Mouse (Mus musculus) kidney, postnatal 0 days (tissue): ENCODE results near the gene Esyt1. TPM values are rescaled to one million over a fixed set of nuclear protein-coding genes. Genes with fewer than 3 reads are reported as not detected.
A peak's percentile ranks its signal among the peaks of the same experiment; 100 is the strongest.

ENCODE experiments used
- ATAC-seq: fragments of 200-750 bp; cut with Nextera tagmentation; replicated peaks from 2 replicates; pipeline ENCODE4 v1.8.0; 2017; ENCODE audit warnings: low read depth, moderate number of reproducible peaks, moderate TSS enrichment, moderate library complexity; ENCODE audit not compliant: low FRiP score
- DNase-seq: peaks from one replicate; pipeline ENCODE4 v3.0.0-alpha.2; 2016; ENCODE audit warnings: low spot score
- H3K27ac ChIP-seq: fragments of 300-500 bp; sonication (generic); 2 replicates; pipeline ENCODE4 v1.5.1; 2014; ENCODE audit warnings: mild to moderate bottlenecking
- H3K27me3 ChIP-seq: fragments of 300-500 bp; sonication (generic); 2 replicates; pipeline ENCODE4 v1.6.1; 2014; ENCODE audit warnings: low read length, mixed read lengths; ENCODE audit not compliant: insufficient read depth
- H3K36me3 ChIP-seq: fragments of 300-500 bp; sonication (generic); 2 replicates; pipeline ENCODE4 v1.6.1; 2014; ENCODE audit warnings: low read length, mixed read lengths; ENCODE audit not compliant: insufficient read depth
- H3K4me1 ChIP-seq: fragments of 300-500 bp; sonication (generic); replicated peaks from 2 replicates; pipeline ENCODE4 v1.6.1; 2014; ENCODE audit warnings: antibody characterized with exemption, low read length, mixed read lengths; ENCODE audit not compliant: insufficient read depth
- H3K4me2 ChIP-seq: fragments of 300-500 bp; sonication (generic); 2 replicates; pipeline ENCODE4 v1.6.1; 2014; ENCODE audit warnings: mild to moderate bottlenecking, low read length, moderate library complexity, mixed read lengths
- H3K4me3 ChIP-seq: fragments of 300-500 bp; sonication (generic); replicated peaks from 2 replicates; pipeline ENCODE4 v1.5.1; 2014; ENCODE audit warnings: low read depth, low read length
- H3K9ac ChIP-seq: fragments of 300-500 bp; sonication (generic); 2 replicates; pipeline ENCODE4 v1.6.1; 2014; ENCODE audit warnings: low read depth, low read length
- H3K9me3 ChIP-seq: fragments of 300-500 bp; sonication (generic); replicated peaks from 2 replicates; pipeline ENCODE4 v1.6.1; 2016; ENCODE audit warnings: low read length, inconsistent platforms, mixed read lengths
- CTCF ChIP-seq: IDR thresholded peaks from 2 replicates; pipeline ENCODE4 v1.5.1; 2016; ENCODE audit warnings: antibody characterized with exemption, low read depth, mild to moderate bottlenecking, moderate library complexity
- WGBS: fragments of 180-500 bp; shearing (Covaris S2); extraction: QIAGEN DNeasy Blood & Tissue Kit; methylation state at CpG from one replicate; pipeline ENCODE4 v1.1.7; 2014; 5-methylcytosine and 5-hydroxymethylcytosine counted together
- polyA plus RNA-seq: library from polyadenylated mRNA; unstranded; fragments of >200 nt; fragmentation: Nextera tagmentation; extraction: Ambion mirVana; gene quantifications from 2 replicates; pipeline ENCODE4 v1.2.1, GENCODE M21; 2015

Gene Esyt1
- polyA plus RNA-seq, 1 experiment from 2014 or later, result 15.9 TPM

DNA sequence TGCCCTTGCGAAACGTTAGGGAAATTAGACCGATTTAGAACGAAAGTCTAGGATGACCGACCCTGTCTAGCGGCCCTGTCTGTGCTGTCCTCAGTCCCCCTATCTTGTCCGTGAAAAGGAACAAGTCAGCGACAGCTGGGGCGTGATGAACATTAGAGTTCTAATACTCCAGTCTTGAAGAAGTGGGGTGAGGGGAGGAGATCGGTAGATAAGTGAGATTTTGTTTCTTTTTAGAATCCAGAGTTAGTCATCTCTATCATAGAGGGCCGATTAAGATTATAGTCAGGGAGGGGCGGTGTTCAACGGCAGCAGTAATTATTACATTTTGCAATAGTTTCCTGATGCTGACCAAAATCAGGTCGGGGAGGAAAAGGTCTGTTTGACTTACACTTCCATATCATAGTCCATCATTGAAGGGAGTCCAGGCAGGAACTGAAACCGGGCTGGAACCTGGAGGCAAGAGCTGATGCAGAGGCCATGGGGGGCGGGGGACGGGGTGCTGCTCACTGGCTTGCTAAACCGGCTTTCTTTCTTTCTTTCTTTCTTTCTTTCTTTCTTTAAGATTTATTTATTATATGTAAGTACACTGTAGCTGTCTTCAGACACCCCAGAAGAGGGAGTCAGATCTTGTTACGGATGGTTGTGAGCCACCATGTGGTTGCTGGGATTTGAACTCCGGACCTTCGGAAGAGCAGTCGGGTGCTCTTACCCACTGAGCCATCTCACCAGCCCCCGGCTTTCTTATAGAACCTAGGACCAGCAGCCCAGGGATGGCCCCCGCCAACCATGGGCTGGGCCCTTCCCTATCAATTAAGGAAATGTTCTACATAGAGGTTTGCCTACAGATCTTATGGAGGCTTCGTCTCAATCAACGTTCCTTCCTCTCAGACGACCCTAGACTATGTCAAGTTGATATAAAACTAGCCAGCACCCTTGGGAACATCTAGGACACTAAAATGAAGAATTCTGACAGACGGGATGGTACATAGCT lies 990 bp upstream of the Esyt1 start:
- TF ChIP-seq CTCF, result no peak
- 0 out of 2 replicates have a peak, but pooled peaks cover 8% of the 10 kb centered on the region for H3K4me1 ChIP-seq
- H3K9me3 ChIP-seq, result no peaks in the 10 kb centered on the region
- peak overlapping the region; percentile 63 for H3K4me3 ChIP-seq
- H3K36me3 ChIP-seq, result peaks cover 3% of the 10 kb centered on the region; the same call in 1 of the 2 replicates
- 26% methylated on average over 28 of the region's 28 CpGs for WGBS
- no peak for ATAC-seq
- 0 out of 2 replicates have a peak overlapping the region, but pooled peaks have one; percentile 0 for H3K27ac ChIP-seq
- peak overlapping the region; percentile 57 for H3K9ac ChIP-seq
- DNase-seq, result no peak
- no peaks in the 10 kb centered on the region for H3K27me3 ChIP-seq
- peak overlapping the region; percentile 78 for H3K4me2 ChIP-seq

DNA sequence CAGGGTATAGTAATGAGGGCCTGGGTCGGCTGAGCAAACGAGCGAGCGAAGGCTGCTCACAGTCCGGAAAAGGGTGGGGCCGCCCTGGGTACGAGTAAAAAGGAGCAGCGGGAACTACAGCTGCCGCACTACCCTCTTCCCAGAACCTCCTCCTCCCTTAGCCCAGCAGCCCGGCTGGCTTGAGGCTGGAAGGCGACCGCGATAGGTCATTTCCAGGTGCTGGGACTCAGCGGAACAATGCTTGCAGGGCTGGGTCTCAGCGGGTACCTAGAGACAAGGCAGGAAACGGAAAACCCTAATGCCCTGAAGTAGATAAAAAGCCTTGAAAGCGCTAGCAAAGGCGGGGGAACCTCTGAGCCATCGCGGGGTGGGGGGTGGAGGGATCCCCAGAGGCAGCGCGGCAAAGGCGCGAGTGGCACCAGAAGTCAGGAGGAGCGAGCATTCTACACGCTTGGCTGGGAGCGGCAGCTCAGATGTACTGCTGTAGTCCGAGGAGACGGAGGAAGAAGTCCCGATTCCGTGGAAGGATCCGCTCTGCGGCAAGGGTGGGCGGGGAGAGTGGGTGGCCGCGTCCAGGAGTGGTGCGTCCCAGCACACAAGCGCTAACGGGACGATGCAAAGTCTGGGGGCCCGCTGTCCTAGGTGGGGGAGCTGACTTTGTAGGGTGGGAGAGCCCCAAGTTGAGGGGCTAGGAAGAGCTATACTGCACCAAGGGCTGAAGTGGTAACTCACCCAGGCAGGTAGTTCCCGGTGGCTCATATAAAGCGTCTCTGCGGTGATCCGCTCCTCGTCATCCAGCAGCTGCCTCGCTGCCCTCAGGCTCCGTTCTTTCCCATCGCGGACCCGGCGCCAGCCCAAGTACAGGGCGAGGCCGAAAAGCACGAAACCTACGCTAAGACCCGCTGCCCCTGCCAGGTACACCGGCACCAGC lies 674 bp downstream of the Esyt1 start:
- Histone ChIP-seq H3K9me3 (no peaks in the 10 kb centered on the region), H3K4me3 (peak overlapping the region; percentile 63), H3K27ac (peak overlapping the region; percentile 63), H3K4me1 (0 out of 2 replicates have a peak, but pooled peaks cover 8% of the 10 kb centered on the region), H3K4me2 (peak overlapping the region; percentile 78), H3K36me3 (peaks cover 13% of the 10 kb centered on the region), H3K27me3 (no peaks in the 10 kb centered on the region), H3K9ac (peak overlapping the region; percentile 59)
- ATAC-seq (peak; percentile 34; the same call in 1 of the 2 replicates), DNase-seq (peak; percentile 82)
- TF ChIP-seq CTCF, result no peak
- 1% methylated on average over 58 of the region's 58 CpGs for WGBS

DNA sequence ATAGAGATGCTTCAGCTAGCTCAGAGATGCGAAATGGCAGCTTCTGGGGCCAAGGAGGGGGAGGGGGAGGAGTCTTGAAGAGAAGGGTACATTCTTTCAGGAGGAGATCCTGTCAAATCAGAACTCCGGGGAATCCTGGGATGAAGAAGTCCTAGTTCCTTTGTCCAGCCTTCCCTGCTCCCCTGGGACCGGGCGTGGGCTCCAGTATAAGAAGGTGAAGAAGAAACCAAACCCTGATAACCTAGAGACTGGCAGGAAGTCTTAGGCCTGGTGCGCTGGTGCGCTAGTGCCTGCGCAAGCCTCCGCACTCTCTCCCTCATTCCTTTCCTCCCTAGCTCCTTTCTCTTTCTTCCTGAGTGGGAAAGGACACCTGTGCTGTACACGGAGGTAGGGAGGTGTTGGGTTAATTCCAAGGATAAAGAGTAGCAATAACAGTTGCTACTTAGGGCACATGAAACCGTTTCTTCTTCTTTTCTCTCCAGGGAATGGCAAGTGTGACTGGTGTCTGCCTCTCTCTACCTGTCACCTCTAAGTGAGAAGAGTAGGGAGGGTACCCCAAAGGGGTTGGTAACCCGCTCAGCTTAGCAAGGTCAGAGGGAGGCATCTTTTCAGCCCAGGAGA lies 1.4 kb downstream of the Esyt1 start:
- TF ChIP-seq CTCF, result no peak
- 36% methylated on average over 11 of the region's 11 CpGs for WGBS
- peaks cover 19% of the 10 kb centered on the region for H3K36me3 ChIP-seq
- H3K4me1 ChIP-seq, result 0 out of 2 replicates have a peak, but pooled peaks cover 8% of the 10 kb centered on the region
- peak overlapping the region; percentile 59 for H3K9ac ChIP-seq
- H3K4me2 ChIP-seq, result peak overlapping the region; percentile 78
- no peaks in the 10 kb centered on the region for H3K9me3 ChIP-seq
- no peaks in the 10 kb centered on the region for H3K27me3 ChIP-seq
- no peak overlapping the region for H3K27ac ChIP-seq
- no peak for DNase-seq
- ATAC-seq, result no peak
- H3K4me3 ChIP-seq, result peak overlapping the region; percentile 63

DNA sequence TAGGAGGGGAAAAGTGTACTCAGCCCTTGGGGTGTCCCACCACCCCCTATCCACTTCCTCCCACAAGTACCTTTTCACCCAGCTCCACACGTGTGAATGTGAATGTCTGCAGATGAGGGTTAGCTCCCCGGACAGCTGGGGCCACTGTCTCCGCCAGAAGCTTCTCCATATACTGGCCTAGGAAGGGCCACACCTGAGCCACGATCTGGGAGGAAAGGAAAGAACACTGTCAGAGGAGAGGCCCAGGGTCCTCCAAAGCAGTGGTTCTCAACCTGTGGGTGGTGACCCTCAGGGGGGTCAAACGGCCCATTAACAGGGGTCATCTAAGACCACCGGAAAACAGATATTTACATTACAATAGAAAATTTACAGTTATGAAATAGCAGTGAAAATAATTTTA lies 3.3 kb downstream of the Esyt1 start:
- Histone ChIP-seq H3K27ac (no peak overlapping the region), H3K36me3 (peaks cover 19% of the 10 kb centered on the region), H3K4me1 (0 out of 2 replicates have a peak, but pooled peaks cover 8% of the 10 kb centered on the region), H3K4me2 (no peak overlapping the region), H3K9ac (no peak overlapping the region), H3K9me3 (no peaks in the 10 kb centered on the region), H3K27me3 (no peaks in the 10 kb centered on the region), H3K4me3 (no peak overlapping the region)
- ATAC-seq (no peak), DNase-seq (no peak)
- no peak for TF ChIP-seq CTCF
- 71% methylated on average over 6 of the region's 6 CpGs for WGBS

DNA sequence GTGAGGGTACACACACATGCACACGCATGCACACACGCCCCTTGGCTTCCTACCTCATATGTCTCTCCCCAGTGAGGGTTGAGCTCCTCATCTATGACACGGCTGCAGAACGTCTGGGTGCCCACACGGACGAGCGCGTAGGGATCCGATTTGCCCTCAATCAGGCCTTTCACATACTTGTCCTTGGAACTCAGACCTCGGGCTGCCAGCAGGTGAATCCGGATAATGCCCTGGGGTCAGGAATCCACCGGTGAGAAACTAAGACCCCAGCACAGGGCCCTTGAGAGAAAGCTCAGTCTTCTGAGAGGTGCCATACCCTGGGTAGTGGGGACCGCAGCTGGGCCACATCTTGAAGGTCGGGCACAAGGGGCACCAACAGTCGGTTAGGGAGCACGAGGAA lies 5.1 kb downstream of the Esyt1 start:
- Histone ChIP-seq H3K4me3 (no peak overlapping the region), H3K4me2 (no peak overlapping the region), H3K4me1 (0 out of 2 replicates have a peak, but pooled peaks cover 8% of the 10 kb centered on the region), H3K9me3 (no peaks in the 10 kb centered on the region), H3K27me3 (no peaks in the 10 kb centered on the region), H3K9ac (no peak overlapping the region), H3K36me3 (peaks cover 22% of the 10 kb centered on the region), H3K27ac (no peak overlapping the region)
- no peak for TF ChIP-seq CTCF
- ATAC-seq, result no peak
- no peak for DNase-seq
- 88% methylated on average over 16 of the region's 16 CpGs for WGBS
